Mouse (Mus musculus) thymus, postnatal 10 days (tissue): ENCODE measurements around the gene Capn9.

Experiments used
- DNase-seq, 2 experiments: peaks; one replicate each; pipeline ENCODE4 v3.0.0; 2021; ENCODE audit warnings: low spot score in 2 of 2

Capn9 gene

GRCm38 (mm10) chr8:124571732-124572429 lies 4.0 kb upstream of the Capn9 start:
- no peak for DNase-seq

- DNase-seq, result no peak
These were observed 3.5 kb upstream of the Capn9 start for GRCm38 (mm10) chr8:124572430-124572775.

- peak; percentile 78 to 95 for DNase-seq
These were observed 2.2 kb upstream of the Capn9 start for GRCm38 (mm10) chr8:124573552-124574340.

- no peak for DNase-seq
These were observed 840 bp downstream of the Capn9 start for GRCm38 (mm10) chr8:124576751-124577150.

GRCm38 (mm10) chr8:124585718-124586425 lies 10.0 kb downstream of the Capn9 start:
- peak; percentile 22 to 37 for DNase-seq

- no peak for DNase-seq
These were observed 10.6 kb downstream of the Capn9 start for GRCm38 (mm10) chr8:124586556-124586955.

GRCm38 (mm10) chr8:124589393-124589792 lies 13.5 kb downstream of the Capn9 start:
- DNase-seq, result no peak

GRCm38 (mm10) chr8:124604066-124604465 lies 28.2 kb downstream of the Capn9 start:
- DNase-seq, result peak in 1 of 2 experiments; percentile 25

GRCm38 (mm10) chr8:124608239-124608971 lies 32.5 kb downstream of the Capn9 start:
- peak in 1 of 2 experiments; percentile 31 for DNase-seq

GRCm38 (mm10) chr8:124608972-124609353 lies 33.1 kb downstream of the Capn9 start:
- no peak for DNase-seq

GRCm38 (mm10) chr8:124614325-124614724 lies 38.4 kb downstream of the Capn9 start:
- no peak for DNase-seq

- peak; percentile 22 to 69 for DNase-seq
These were observed 41.5 kb downstream of the Capn9 start for GRCm38 (mm10) chr8:124617266-124617869.

GRCm38 (mm10) chr8:124618252-124618651 lies 42.3 kb downstream of the Capn9 start:
- no peak for DNase-seq

- no peak for DNase-seq
These were observed 45.3 kb downstream of the Capn9 start for GRCm38 (mm10) chr8:124621255-124621654.

GRCm38 (mm10) chr8:124626251-124626650 lies 50.3 kb downstream of the Capn9 start:
- DNase-seq, result no peak

- no peak for DNase-seq
These were observed 54.6 kb downstream of the Capn9 start for GRCm38 (mm10) chr8:124630489-124630888.

- DNase-seq, result no peak
These were observed 55.0 kb downstream of the Capn9 start for GRCm38 (mm10) chr8:124630891-124631290.

- DNase-seq, result no peak
These were observed 56.1 kb downstream of the Capn9 start for GRCm38 (mm10) chr8:124631966-124632365.

GRCm38 (mm10) chr8:124633001-124633703 lies 57.2 kb downstream of the Capn9 start:
- no peak for DNase-seq

- DNase-seq, result no peak
These were observed 58.7 kb downstream of the Capn9 start for GRCm38 (mm10) chr8:124634411-124635246.
